Mouse (Mus musculus) heart, embryonic 10.5 days (tissue): ENCODE results near the gene Flrt3. TPM values are rescaled to one million over a fixed set of nuclear protein-coding genes. Genes with fewer than 3 reads are reported as not detected.

Experiments
- DNase-seq: peaks from one replicate; pipeline ENCODE4 v3.0.0-alpha.2; 2017; ENCODE audit warnings: low spot score
- H3K27ac ChIP-seq: fragments of 300-500 bp; sonication (generic); 2 replicates; pipeline ENCODE4 v1.5.1; 2016; ENCODE audit warnings: mild to moderate bottlenecking
- H3K27me3 ChIP-seq: fragments of 300-500 bp; sonication (generic); 2 replicates; pipeline ENCODE4 v1.6.1; 2016; ENCODE audit warnings: mild to moderate bottlenecking; ENCODE audit not compliant: poor library complexity, insufficient read depth, severe bottlenecking
- H3K36me3 ChIP-seq: fragments of 300-500 bp; sonication (generic); 2 replicates; pipeline ENCODE4 v1.6.1; 2016; ENCODE audit warnings: mild to moderate bottlenecking, moderate library complexity
- H3K4me1 ChIP-seq: fragments of 300-500 bp; sonication (generic); 2 replicates; pipeline ENCODE4 v1.6.1; 2016; ENCODE audit warnings: mild to moderate bottlenecking
- H3K4me3 ChIP-seq: fragments of 300-500 bp; sonication (generic); 2 replicates; pipeline ENCODE4 v1.5.1; 2016; ENCODE audit warnings: mild to moderate bottlenecking, moderate library complexity
- H3K9me3 ChIP-seq: fragments of 300-500 bp; sonication (generic); 2 replicates; pipeline ENCODE4 v1.6.1; 2016; ENCODE audit warnings: mild to moderate bottlenecking, moderate library complexity
- WGBS: fragments of 180-500 bp; shearing (Covaris S2); methylation state at CpG from one replicate; pipeline ENCODE4 v1.1.7; 2016; 5-methylcytosine and 5-hydroxymethylcytosine counted together
- polyA plus RNA-seq: library from polyadenylated mRNA; unstranded; fragments of >200 nt; fragmentation: Nextera tagmentation; extraction: Ambion mirVana; gene quantifications from 2 replicates; pipeline ENCODE4 v1.2.1, GENCODE M21; 2016

The Flrt3 gene
- 42.0 and 64.3 TPM in 2 replicates for polyA plus RNA-seq

- Histone ChIP-seq H3K27me3 (peaks cover 3% of the 10 kb centered on the region; the same call in 1 of the 2 replicates), H3K4me1 (peaks cover 9% of the 10 kb centered on the region), H3K27ac (peak within 1 kb of the TSS; percentile 86), H3K9me3 (no peaks in the 10 kb centered on the region), H3K36me3 (no peaks in the 10 kb centered on the region), H3K4me3 (peak within 1 kb of the TSS; percentile 69)
- peak; percentile 96 for DNase-seq
- 1% methylated on average over 26 of the region's 26 CpGs for WGBS
Measured at GRCm38 (mm10) chr2:140670963-140671702, at the start of gene Flrt3. Gene Flrt3, minus strand, starts transcription at chr2:140671469.

GRCm38 (mm10) chr2:140717407-140717806, 46.1 kb upstream of the Flrt3 start:
- Histone ChIP-seq H3K27me3 (no peaks in the 10 kb centered on the region), H3K27ac (no peak overlapping the region), H3K4me1 (0 out of 2 replicates have a peak, but pooled peaks cover 3% of the 10 kb centered on the region), H3K4me3 (no peak overlapping the region), H3K36me3 (no peaks in the 10 kb centered on the region), H3K9me3 (no peaks in the 10 kb centered on the region)
- peak; percentile 76 for DNase-seq
- WGBS: 36% methylated on average over 9 of the region's 9 CpGs

- no peaks in the 10 kb centered on the region for H3K27me3 ChIP-seq
- 0 out of 2 replicates have a peak, but pooled peaks cover 3% of the 10 kb centered on the region for H3K4me1 ChIP-seq
- no peak for DNase-seq
- WGBS: 76% methylated on average over 4 of the region's 4 CpGs
- H3K9me3 ChIP-seq: no peaks in the 10 kb centered on the region
- H3K4me3 ChIP-seq: no peak overlapping the region
- no peaks in the 10 kb centered on the region for H3K36me3 ChIP-seq
- no peak overlapping the region for H3K27ac ChIP-seq
Measured at GRCm38 (mm10) chr2:140715822-140716221, 44.6 kb upstream of the Flrt3 start.

- Histone ChIP-seq H3K27ac (no peak overlapping the region), H3K9me3 (no peaks in the 10 kb centered on the region), H3K27me3 (no peaks in the 10 kb centered on the region), H3K36me3 (no peaks in the 10 kb centered on the region), H3K4me1 (peaks cover 10% of the 10 kb centered on the region), H3K4me3 (no peak overlapping the region)
- no peak for DNase-seq
- WGBS: 56% methylated on average over 5 of the region's 5 CpGs
Measured at GRCm38 (mm10) chr2:140707550-140707949, 36.3 kb upstream of the Flrt3 start.

GRCm38 (mm10) chr2:140705278-140705677, 34.0 kb upstream of the Flrt3 start:
- H3K4me3 ChIP-seq: no peak overlapping the region
- WGBS: 30% methylated on average over 2 of the region's 2 CpGs
- DNase-seq: no peak
- H3K36me3 ChIP-seq: no peaks in the 10 kb centered on the region
- peaks cover 10% of the 10 kb centered on the region for H3K4me1 ChIP-seq
- no peaks in the 10 kb centered on the region for H3K9me3 ChIP-seq
- no peak overlapping the region for H3K27ac ChIP-seq
- H3K27me3 ChIP-seq: no peaks in the 10 kb centered on the region

- Histone ChIP-seq H3K4me3 (no peak overlapping the region), H3K27ac (no peak overlapping the region), H3K4me1 (peaks cover 10% of the 10 kb centered on the region), H3K36me3 (no peaks in the 10 kb centered on the region), H3K27me3 (no peaks in the 10 kb centered on the region), H3K9me3 (no peaks in the 10 kb centered on the region)
- DNase-seq: no peak
- 33% methylated on average over 3 of the region's 3 CpGs for WGBS
Measured at GRCm38 (mm10) chr2:140704146-140704545, 32.9 kb upstream of the Flrt3 start.

- peaks cover 10% of the 10 kb centered on the region for H3K4me1 ChIP-seq
- no peaks in the 10 kb centered on the region for H3K36me3 ChIP-seq
- no peaks in the 10 kb centered on the region for H3K9me3 ChIP-seq
- H3K4me3 ChIP-seq: no peak overlapping the region
- 65% methylated on average over 4 of the region's 4 CpGs for WGBS
- DNase-seq: no peak
- H3K27me3 ChIP-seq: no peaks in the 10 kb centered on the region
- H3K27ac ChIP-seq: no peak overlapping the region
Measured at GRCm38 (mm10) chr2:140703377-140703776, 32.1 kb upstream of the Flrt3 start.

GRCm38 (mm10) chr2:140698585-140698984, 27.3 kb upstream of the Flrt3 start:
- Histone ChIP-seq H3K36me3 (no peaks in the 10 kb centered on the region), H3K4me1 (0 out of 2 replicates have a peak, but pooled peaks cover 4% of the 10 kb centered on the region), H3K27me3 (no peaks in the 10 kb centered on the region), H3K9me3 (no peaks in the 10 kb centered on the region), H3K4me3 (no peak overlapping the region), H3K27ac (no peak overlapping the region)
- 61% methylated on average over 3 of the region's 3 CpGs for WGBS
- DNase-seq: no peak

- H3K27ac ChIP-seq: no peak overlapping the region
- H3K4me3 ChIP-seq: no peak overlapping the region
- H3K36me3 ChIP-seq: no peaks in the 10 kb centered on the region
- DNase-seq: no peak
- 88% methylated on average over 5 of the region's 5 CpGs for whole genome bisulfite sequencing
- no peaks in the 10 kb centered on the region for H3K27me3 ChIP-seq
- H3K9me3 ChIP-seq: no peaks in the 10 kb centered on the region
- no peaks in the 10 kb centered on the region for H3K4me1 ChIP-seq
Measured at GRCm38 (mm10) chr2:140693845-140694244, 22.6 kb upstream of the Flrt3 start.

- no peaks in the 10 kb centered on the region for H3K27me3 ChIP-seq
- no peak overlapping the region for H3K27ac ChIP-seq
- no peak for DNase-seq
- no peaks in the 10 kb centered on the region for H3K9me3 ChIP-seq
- H3K4me1 ChIP-seq: no peaks in the 10 kb centered on the region
- no peaks in the 10 kb centered on the region for H3K36me3 ChIP-seq
- H3K4me3 ChIP-seq: no peak overlapping the region
- WGBS: 74% methylated on average over 4 of the region's 4 CpGs
Measured at GRCm38 (mm10) chr2:140692461-140692860, 21.2 kb upstream of the Flrt3 start.

GRCm38 (mm10) chr2:140691403-140691802, 20.1 kb upstream of the Flrt3 start:
- H3K4me1 ChIP-seq: no peaks in the 10 kb centered on the region
- no peaks in the 10 kb centered on the region for H3K36me3 ChIP-seq
- no peaks in the 10 kb centered on the region for H3K27me3 ChIP-seq
- no peak overlapping the region for H3K27ac ChIP-seq
- WGBS: 78% methylated on average over 1 of the region's 1 CpGs
- H3K4me3 ChIP-seq: no peak overlapping the region
- no peak for DNase-seq
- no peaks in the 10 kb centered on the region for H3K9me3 ChIP-seq

- Histone ChIP-seq H3K36me3 (no peaks in the 10 kb centered on the region), H3K4me3 (no peak overlapping the region), H3K27ac (no peak overlapping the region), H3K9me3 (no peaks in the 10 kb centered on the region), H3K4me1 (no peaks in the 10 kb centered on the region), H3K27me3 (no peaks in the 10 kb centered on the region)
- WGBS: 79% methylated on average over 2 of the region's 2 CpGs
- no peak for DNase-seq
Measured at GRCm38 (mm10) chr2:140690906-140691305, 19.6 kb upstream of the Flrt3 start.

GRCm38 (mm10) chr2:140676728-140677127, 5.5 kb upstream of the Flrt3 start:
- 29% methylated on average over 3 of the region's 3 CpGs for WGBS
- DNase-seq: no peak

More at GRCm38 (mm10) chr2:140676728-140677127, 5.5 kb upstream of the Flrt3 start:
- H3K27me3 ChIP-seq: peaks cover 3% of the 10 kb centered on the region; the same call in 1 of the 2 replicates
- no peaks in the 10 kb centered on the region for H3K9me3 ChIP-seq
- no peak overlapping the region for H3K4me3 ChIP-seq
- H3K4me1 ChIP-seq: peaks cover 14% of the 10 kb centered on the region
- H3K27ac ChIP-seq: no peak overlapping the region
- no peaks in the 10 kb centered on the region for H3K36me3 ChIP-seq
